Mouse (Mus musculus): ENCODE results near the gene Baz2b.

Baz2b gene

DNA sequence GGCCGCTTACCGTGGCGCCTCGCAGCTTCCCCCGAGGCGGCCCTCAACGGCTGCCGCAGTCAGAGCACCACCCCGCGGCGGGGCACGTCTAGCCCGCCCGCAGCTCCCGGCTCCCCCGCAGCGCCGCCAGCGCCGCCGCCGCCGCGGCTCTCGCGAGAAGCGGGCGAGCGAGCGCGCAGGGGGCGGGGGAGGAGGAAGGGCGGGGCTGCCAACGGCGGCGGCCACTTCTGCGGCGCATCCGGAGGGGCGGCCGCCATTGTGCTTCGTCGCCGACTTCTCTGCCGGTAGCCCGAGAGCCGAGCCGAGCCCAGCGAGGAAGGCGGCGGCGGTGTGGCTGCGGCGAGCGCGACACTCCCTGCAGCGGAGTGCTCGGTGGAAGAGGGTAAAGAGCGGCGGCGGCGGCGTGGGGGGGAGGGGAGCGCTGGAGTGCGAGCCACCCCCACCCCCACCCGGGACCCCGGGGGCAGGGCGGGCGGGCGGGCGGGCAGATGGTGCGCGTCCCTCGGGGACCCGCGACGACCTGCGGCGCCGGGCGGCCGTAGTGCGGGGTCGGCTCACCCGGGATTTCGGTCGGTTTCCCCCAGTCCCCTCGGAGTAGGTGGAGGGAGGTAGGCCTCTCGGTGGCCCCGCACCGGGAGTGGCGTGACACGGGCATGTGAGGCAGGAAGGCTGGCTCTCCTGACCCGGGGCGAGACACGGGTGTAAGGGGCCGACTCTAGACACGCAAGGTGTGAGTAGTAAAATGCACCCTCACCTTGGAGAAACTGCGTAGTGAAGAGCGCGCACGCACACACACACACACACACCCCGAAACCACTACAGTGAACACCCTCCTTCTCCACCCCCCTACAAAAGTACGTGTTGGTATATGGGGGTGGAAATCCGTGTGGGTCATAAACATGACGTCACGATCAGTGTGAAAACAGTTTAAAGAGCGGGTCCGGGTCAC lies at the start of gene Baz2b, which contains the start of gene March7:
Baz2b (minus strand) TSS at position 137 of the 949 bp plus-strand sequence.
March7 (plus strand) TSS at position 185 of the 949 bp plus-strand sequence.
- DNase-seq (ENCODE audit: low read depth) = peak; percentile 94

DNA sequence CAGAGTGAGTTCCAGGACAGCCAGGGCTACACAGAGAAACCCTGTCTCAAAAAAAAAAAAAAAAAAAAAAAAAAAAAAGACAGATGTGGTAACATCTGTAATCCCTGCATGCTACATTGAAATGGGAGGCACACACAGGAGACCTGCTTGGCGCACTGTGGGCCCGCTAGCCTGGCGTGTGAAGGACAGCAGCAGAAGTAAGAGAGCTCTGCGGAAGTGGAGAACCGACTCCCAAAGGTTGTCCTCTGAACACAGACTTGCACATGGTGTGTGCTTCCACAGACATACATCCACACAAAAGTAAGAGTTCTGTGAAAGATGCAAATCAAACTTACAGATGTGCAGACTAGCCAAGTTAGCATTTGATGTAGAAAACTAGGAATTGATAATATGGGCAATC lies 49.5 kb upstream of the Baz2b start:
- DNase-seq (ENCODE audit: low read depth) = no peak

DNA sequence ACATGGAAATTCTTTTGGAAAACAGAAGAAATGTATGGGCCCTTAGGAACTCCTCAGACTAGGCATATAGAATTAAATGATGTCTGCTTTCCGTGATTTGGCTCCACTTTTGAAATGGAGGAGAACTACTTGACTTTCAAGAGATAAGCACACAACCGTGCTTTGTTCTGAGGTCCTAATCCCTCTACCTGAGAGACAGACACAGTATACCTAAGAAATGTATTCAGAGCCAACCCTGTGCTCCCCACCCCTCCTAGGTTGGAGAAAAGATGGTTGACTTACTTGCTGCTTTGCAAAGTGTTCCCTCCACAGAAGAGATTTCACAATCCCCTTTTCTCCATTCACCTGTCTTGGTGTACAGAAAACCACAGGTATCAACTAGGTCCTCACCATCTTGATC lies 47.1 kb upstream of the Baz2b start:
- DNase-seq (ENCODE audit: low read depth) = no peak

DNA sequence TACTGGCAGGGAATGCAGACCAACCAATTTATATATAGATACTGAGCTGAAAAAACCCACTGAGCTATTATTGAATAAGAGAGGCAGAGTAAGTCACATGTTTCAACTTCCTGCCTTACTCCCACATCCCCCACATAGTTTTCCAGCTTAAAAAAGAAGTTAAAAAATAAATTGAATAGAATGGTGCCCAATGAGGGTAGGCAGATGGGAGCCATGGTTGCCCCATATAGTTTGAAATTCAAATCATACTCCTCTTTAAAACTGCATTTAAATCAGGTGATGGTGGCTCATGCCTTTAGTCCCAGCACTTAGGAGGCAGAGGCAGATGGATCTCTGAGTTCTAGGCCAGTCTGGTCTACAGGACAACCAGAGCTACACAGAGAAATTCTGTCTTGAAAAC lies 43.9 kb upstream of the Baz2b start:
- DNase-seq (ENCODE audit: low read depth) = no peak

DNA sequence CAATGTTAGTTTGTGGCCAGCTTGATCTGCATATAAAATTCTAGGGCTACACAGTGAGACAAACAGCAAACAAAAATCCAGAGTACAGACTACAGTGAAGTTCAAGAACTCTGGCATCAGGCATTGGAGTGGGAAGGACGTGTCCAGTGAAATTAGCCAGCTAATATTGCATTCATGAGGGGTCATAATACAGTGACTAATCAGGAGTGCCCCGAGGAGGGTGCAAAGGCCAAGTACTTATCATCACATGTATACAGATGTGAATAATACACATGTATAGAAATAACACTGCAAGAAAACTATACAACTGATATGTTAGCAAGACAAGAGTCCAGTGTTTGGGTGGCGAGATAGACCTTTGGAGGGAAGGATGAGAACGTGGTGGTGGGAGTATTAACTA lies 43.1 kb upstream of the Baz2b start:
- no peak for DNase-seq (ENCODE audit: low read depth)

DNA sequence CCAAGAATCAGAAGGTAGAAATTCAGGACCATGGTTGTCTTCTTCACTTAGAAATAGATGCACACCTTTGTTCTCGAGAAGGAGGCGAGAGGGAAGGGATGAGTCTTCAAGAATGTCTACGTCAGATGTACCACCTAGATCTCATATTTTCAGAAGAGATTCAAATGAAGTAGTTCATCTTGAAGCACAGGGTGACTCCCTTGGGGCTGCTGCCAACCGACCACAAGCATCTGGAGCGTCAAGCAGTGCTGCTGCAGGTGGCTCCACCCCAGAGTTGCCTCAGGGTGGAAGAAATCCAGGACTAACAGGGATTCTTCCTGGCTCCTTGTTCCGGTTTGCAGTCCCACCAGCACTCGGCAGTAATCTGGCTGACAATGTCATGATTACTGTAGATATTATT lies 24.9 kb upstream of the Baz2b start:
- DNase-seq (ENCODE audit: low read depth) = no peak

DNA sequence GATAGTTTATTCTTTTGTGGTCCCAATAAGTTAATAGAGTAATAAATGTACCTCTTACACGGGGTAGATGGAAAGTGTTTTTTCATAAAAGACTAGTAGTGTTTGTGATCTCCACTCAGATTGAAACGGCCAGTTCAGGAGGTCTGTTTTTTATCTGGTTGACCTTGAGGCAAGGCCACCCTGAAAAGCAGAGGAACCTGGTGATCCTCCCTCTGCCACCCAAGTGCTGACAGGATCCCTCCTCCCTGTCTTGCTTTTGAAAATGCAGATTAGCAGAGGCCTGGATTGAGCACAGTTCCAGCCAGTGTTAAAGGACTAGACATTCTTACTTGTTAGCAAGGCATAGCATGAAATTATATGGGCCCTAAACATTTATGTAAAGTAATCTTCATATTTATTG lies 23.5 kb upstream of the Baz2b start:
- DNase-seq (ENCODE audit: low read depth) = no peak

DNA sequence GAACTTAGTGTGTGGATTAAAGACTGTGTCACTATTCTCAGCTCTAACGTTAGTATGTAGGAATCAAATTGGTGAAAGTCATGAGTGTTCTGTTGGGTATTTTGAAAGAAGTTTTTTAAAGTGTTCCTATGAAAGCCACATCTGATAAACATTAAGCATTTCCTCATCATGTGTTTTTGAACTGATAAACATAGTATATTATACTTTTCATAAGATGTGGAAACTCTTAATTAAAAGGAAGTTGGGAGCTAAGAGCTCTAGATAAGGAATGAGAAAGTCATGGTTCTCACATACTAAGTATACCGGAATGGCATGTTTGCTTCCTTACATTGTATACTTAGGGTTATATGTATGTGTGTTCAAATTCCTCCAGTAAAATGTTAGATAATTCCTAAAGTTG lies 20.7 kb upstream of the Baz2b start:
- no peak for DNase-seq (ENCODE audit: low read depth)

DNA sequence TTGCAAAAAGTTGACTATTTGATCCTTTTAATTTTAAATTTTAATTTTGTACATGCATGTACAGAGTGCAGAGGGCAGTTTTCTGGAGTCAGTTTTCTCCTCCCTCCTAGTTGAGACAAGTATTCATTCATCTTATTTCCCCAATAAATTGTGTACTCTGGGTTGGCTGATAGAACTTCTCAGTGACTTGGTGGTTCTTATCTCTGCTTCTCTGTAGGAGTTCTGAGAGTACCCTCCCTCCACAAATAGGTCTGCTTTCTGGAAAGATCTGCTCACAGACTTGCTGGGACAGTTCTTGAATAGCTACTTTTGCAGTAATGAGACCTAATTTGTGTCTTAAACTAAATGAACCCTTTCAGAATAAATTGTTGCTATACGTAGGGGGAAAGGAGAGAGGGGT lies 18.8 kb upstream of the Baz2b start:
- DNase-seq (ENCODE audit: low read depth) = no peak

DNA sequence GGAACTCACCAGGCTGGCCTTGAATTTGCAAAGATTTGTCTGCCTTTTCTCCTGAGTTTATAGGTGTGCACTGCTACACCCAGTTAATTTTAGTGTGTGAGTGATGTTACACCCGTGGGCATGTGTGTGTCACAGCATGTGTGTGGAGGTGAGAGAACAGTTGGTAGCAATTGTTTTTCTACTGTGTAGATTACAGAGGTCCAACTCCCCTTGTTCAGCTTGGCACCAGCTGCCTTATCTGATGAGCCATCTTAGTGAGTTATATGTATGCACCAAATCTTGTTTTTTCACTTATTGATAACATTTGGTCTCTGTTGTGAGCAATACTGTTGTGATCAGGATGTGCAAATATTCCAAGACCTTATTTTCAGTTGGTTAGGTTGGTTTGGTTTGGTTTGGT lies 13.8 kb upstream of the Baz2b start:
- no peak for DNase-seq (ENCODE audit: low read depth)

DNA sequence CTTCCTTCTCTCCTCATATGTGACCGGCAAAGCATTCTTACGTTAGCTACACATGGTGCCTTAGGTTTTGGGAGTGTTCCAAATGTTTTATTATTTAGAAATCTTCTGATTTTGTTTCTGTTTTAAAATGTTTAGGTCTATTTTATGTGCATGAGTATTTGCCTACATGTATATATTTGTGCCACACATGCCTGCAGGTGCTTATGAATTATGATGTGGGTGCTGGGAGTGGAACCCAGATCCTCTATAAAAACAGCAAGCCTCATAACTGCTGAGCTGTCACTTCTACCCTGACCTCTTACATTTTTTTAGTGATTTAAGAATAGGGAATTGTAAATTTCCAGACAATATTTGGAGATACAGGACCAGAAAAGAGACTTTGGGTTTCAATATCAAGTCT lies 12.3 kb upstream of the Baz2b start:
- DNase-seq (ENCODE audit: low read depth) = no peak

DNA sequence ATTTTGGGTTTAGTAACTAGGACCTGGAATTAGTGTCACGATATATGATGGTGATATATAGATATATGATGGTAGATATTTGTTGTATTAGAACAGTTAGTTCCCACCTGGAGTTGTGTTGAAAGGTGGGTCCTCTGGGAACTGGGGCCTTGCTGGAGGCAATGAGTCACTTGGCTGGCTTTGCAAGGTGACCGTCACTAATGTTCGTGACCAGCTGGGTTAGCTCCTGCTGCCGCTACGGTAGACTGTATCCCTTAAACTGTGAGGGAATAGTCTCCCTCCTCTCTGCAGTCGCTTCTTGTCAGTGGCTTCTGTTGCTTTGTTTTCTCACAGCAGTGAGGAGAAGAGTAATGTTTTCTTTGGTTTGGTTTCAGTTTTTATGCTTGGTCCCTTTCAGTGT lies 11.6 kb upstream of the Baz2b start:
- DNase-seq (ENCODE audit: low read depth) = no peak

DNA sequence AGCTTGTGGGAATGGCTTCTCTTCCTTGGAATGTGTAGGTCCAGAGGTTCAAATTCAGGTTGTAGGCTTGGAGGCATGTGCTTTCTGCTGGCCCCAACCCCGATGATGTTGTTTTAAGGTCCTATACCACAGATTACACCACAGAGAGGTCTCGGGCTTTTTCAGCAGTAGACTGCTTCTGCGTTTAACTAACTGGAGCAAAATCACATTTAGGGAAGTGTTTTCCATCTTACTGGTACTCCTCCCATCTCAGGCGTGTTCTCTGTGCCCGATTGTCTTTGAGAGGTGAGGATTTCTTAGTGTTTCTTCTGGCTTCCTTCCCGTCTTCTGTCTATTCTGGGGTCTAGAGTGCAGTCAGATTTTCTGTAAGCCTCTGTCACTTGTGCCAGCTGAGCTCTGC lies 8.0 kb upstream of the Baz2b start:
- DNase-seq (ENCODE audit: low read depth) = no peak

DNA sequence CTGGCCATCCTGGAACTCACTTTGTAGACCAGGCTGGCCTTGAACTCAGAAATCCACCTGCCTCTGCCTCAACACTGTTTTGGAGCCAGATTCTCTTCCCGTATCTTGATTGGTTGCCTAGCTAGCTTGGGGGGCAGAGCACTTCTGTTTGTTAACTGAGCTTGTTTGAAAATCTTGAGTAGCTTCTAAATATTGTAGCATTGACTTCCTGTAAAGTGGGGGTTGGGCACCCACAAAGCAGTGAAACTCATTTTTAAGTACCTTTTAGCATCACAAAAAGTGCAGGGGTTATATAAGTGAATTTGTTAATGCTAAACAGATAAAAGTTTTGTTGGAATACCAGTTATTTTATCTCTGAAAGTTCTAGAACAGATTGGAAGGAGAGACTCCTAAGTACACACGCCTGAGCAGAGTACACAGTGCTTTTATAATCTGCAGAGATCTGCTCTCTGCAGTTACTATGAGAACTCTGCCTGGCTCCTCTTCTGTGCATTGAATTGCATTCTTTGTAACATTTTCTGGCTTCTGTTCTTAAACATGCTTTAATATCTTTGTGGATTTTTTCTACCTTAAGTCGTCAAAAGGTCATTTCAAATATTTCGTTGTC lies 7.0 kb upstream of the Baz2b start:
- DNase-seq (ENCODE audit: low read depth) = peak; percentile 43

DNA sequence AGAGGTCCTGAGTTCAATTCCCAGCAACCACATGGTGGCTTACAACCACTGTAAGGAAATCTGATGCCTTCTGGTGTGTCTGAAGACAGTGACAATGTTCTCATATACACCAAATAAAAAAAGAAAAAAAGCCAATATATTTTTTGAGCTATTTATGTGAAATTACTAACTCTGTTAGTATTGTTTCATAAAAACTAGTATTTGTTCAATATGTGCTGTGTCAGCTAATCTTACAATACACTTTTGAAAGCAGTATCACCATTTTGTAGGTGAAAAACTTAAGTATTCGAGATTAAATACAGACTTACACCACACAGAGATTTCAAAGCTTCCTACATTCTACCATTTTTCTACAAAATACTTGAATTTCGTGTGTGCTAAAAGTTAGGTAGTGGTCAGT lies 5.0 kb upstream of the Baz2b start:
- DNase-seq (ENCODE audit: low read depth) = no peak

DNA sequence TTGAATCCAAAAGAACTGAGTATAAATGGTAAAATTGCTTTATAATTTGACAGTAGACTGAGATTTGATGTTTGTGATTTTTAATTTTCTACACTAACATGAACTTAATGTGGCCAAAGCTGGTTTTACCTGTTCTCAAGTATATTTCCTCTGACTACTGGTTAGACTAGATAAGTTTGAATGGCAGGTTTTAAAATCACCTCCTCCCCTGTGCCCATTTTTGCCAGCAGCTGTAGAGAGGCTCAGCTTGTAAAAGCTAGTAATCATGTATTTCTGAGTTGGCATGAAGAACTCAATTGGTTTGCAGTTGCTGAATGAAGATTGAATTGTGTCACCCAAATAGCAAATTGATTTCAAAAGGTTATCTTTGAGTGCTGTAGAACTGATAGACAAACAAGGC lies 2.8 kb upstream of the Baz2b start:
- DNase-seq (ENCODE audit: low read depth) = no peak

DNA sequence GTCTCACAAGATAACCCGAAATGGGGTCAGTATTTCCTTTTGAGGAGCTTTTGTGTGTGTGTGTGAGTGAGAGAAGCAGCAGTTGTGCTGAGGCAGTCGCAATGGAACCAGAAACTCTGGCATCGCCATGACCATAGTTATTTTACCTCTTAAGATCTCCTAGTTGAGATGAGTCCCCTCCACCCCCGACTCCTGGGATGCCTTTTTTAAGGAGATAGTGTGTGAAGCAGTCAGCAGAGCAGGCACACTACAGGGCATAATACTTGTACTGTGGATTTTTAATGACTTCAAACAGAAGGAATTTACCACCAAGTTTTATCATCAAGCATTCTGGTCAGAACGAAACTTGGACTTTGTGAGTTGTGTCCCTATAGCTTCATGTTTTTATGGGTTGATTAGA lies 1.2 kb upstream of the Baz2b start:
- DNase-seq (ENCODE audit: low read depth) = no peak

DNA sequence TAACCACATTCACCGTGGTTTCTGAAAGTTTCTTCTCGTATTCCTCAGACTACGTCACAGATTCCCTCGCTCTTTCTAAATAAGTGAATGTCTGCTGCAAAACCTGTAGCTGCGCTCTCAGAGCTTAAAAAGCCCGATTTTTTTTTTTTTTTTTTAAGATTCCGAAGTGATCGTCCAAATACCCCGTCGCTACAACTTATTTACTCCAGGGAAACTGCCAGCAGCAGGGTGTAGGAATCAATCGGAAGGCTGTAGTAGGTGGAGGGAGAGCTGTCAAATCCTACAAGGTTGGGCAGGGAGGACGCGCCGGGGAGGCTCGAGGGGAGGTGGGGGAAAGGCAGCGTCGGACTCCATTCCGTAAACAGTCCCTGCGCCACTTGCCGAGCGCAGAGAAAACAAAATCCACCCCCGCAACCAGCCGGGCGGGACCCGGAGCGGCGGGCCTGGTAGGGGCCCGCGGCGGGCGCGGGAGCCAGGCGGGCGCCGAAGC lies 472 bp downstream of the Baz2b start:
- DNase-seq (ENCODE audit: low read depth) = peak; percentile 72

DNA sequence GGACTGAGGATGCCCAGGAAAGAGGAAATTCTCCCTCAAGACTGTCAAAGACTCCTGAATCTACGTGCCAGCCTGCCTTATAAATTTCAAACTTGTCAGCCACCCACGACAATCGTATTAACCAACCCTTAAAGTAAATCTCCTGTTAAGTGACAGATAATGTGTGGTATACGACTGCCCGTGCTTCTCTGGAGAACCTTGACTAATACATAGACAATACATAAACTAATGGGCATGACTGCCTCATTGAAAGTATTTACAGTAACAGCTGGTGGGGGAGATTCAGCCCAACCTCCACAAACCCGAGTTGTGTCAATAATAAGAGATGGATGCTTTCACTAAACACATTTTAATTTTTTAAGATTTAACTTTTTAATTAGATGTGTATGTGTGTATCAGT lies 3.8 kb downstream of the Baz2b start:
- DNase-seq (ENCODE audit: low read depth) = no peak

DNA sequence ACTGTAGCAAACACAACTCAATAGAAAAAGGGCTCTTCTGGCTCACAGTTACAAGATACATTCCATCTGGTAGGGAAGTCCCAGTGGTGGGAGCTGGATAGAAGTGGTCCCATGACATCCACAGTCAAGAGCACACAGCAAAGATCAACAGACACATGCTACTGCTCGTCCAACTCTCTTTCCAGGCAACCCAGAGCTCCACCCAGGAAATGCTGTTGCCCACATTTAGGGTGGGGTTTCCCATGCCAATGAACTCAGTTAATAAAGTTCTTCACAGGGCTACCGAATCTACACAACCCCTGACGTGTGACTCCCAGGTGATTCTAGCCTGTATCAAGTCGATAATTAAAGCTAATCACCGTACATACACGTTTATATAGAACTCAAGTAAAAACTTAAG lies 5.5 kb downstream of the Baz2b start:
- peak; percentile 61 for DNase-seq (ENCODE audit: low read depth)

DNA sequence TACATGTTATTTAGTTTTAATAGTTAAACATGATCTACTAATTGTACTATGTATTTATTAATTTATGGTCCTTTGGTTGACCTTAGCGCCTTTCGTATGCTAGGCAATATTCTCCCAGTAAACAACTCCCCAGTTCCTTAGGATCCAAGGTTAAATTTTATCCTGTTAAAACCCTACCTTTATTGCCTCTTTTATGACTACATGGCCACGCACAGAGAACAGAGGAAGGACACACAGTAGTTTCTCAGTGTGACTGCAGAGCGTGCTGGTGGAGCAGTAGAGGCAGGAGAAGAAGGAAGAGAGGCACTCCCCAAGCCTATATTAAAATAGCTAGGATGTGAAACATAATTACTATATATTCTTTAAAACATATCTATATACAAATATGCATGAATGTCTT lies 5.9 kb downstream of the Baz2b start:
- no peak for DNase-seq (ENCODE audit: low read depth)

DNA sequence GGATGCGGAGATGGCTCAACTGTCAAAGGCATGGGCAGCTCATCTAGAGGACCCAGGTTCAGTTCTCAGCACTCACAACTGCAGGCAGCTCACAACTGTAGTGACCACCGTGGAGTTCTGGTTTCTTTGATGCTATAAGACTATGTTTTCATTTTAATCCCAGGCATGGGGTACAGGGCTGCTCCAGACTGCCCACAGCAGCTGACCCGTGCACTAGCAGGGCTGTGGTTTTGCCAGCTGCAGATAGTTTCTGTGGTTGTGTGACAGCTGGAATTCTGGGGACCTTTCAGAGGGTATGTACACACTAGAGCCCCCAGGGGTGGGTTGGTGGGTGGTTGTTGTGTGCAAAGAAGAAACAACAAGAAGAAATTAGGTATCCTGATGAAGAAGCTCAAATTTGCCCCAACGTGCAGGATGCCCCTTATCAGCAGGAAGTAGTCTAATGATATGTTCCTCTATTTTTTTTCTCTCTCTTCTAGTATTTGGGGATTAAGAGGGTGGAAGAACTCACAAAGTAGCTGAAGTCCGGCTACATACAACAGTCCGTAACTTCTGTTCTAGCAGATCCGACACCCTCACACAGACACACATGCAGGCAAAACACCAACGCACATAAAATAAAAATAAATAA lies 6.6 kb downstream of the Baz2b start:
- DNase-seq (ENCODE audit: low read depth) = no peak

DNA sequence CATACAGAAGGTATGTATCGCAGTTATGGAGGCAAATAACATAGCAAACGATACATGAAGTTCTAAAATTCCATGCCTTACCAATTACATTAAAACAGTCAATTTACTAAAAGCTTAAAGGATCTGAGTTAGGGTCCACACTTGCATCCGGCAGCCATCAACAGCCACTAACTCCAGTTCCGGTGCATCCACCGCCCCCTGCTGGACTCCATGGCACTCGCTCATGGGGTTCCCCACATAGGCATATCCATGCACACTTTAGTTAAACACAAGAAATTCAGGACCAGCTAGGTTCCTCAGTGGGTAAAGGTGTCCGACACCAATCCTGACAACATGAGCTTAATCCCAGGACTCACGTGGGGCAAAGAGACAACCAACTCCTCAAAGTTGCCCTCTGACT lies 9.0 kb downstream of the Baz2b start:
- DNase-seq (ENCODE audit: low read depth) = peak; percentile 56
